Mouse (Mus musculus) kidney, embryonic 14.5 days (tissue): ENCODE data around the gene Hist1h4i. TPM values are rescaled to one million over a fixed set of nuclear protein-coding genes. Genes with fewer than 3 reads are reported as not detected.
"Not testable (repeated sequence)": the region's sequence is repeated elsewhere in the genome, so short reads cannot be mapped to it uniquely, and the experiment has no call there.

Source experiments
- ATAC-seq: fragments of 200-750 bp; cut with Nextera tagmentation; 2 replicates; pipeline ENCODE4 v1.8.0; 2017; ENCODE audit warnings: moderate number of reproducible peaks, mild to moderate bottlenecking, moderate TSS enrichment, moderate library complexity; ENCODE audit not compliant: low FRiP score, low TSS enrichment
- H3K27ac ChIP-seq: fragments of 300-500 bp; sonication (generic); 2 replicates; pipeline ENCODE4 v1.5.1; 2014; ENCODE audit warnings: low read depth, mild to moderate bottlenecking, low read length, moderate library complexity, mixed read lengths
- H3K27me3 ChIP-seq: fragments of 300-500 bp; sonication (generic); 2 replicates; pipeline ENCODE4 v1.6.1; 2014; ENCODE audit warnings: mild to moderate bottlenecking, low read length; ENCODE audit not compliant: control insufficient read depth, insufficient read depth
- H3K36me3 ChIP-seq: fragments of 300-500 bp; sonication (generic); 2 replicates; pipeline ENCODE4 v1.6.1; 2014; ENCODE audit warnings: low read length, mixed read lengths; ENCODE audit not compliant: control insufficient read depth, insufficient read depth
- H3K4me1 ChIP-seq: fragments of 300-500 bp; sonication (generic); 2 replicates; pipeline ENCODE4 v1.6.1; 2014; ENCODE audit warnings: low read length, mixed read lengths; ENCODE audit not compliant: control insufficient read depth, insufficient read depth
- H3K4me2 ChIP-seq: fragments of 300-500 bp; sonication (generic); replicated peaks from 2 replicates; pipeline ENCODE4 v1.6.1; 2014; ENCODE audit warnings: low read depth, mild to moderate bottlenecking, low read length
- H3K4me3 ChIP-seq: fragments of 300-500 bp; sonication (generic); 2 replicates; pipeline ENCODE4 v1.5.1; 2014; ENCODE audit warnings: mild to moderate bottlenecking, low read length
- H3K9ac ChIP-seq: fragments of 300-500 bp; sonication (generic); 2 replicates; pipeline ENCODE4 v1.6.1; 2014; ENCODE audit warnings: low read depth, mild to moderate bottlenecking, low read length, moderate library complexity
- H3K9me3 ChIP-seq: fragments of 300-500 bp; sonication (generic); 2 replicates; pipeline ENCODE4 v1.6.1; 2016; ENCODE audit warnings: low read length; ENCODE audit not compliant: control insufficient read depth
- WGBS: fragments of 180-500 bp; shearing (Covaris S2); extraction: QIAGEN DNeasy Blood & Tissue Kit; methylation state at CpG from one replicate; pipeline ENCODE4 v1.1.7; 2014; 5-methylcytosine and 5-hydroxymethylcytosine counted together
- polyA plus RNA-seq: library from polyadenylated mRNA; unstranded; fragments of >200 nt; fragmentation: Nextera tagmentation; extraction: Ambion mirVana; gene quantifications from 2 replicates; pipeline ENCODE4 v1.2.1, GENCODE M21; 2014

The Hist1h4i gene
- 33.2 and 38.0 TPM in 2 replicates for polyA plus RNA-seq

- H3K36me3 ChIP-seq, H3K9me3 ChIP-seq, H3K27me3 ChIP-seq: not testable (repeated sequence)
- ATAC-seq: peak; percentile 80
- under 1% methylated on average over 17 of the region's 27 CpGs for WGBS
- H3K4me3 ChIP-seq: peak within 1 kb of the TSS; percentile 45
- H3K4me2 ChIP-seq: peak within 1 kb of the TSS; percentile 72
- H3K9ac ChIP-seq: peak within 1 kb of the TSS; percentile 73
- peak within 1 kb of the TSS; percentile 98 for H3K27ac ChIP-seq
- H3K4me1 ChIP-seq: peaks cover 17% of the 10 kb centered on the region
Observed at GRCm38 (mm10) chr13:22041142-22041536, at the start of gene Hist1h4i. TSS of gene Hist1h4i (minus strand) at chr13:22041362.

- not testable (repeated sequence) for H3K27me3 ChIP-seq, H3K36me3 ChIP-seq, H3K27ac ChIP-seq, H3K9ac ChIP-seq, H3K4me3 ChIP-seq, H3K4me1 ChIP-seq, H3K9me3 ChIP-seq, H3K4me2 ChIP-seq, ATAC-seq
- WGBS: 81% methylated on average over 1 of the region's 1 CpGs
Observed at GRCm38 (mm10) chr13:22084140-22084539, 43.0 kb upstream of the Hist1h4i start, which contains the start of gene Vmn1r188. TSS of gene Vmn1r188 (plus strand) at chr13:22084440.

GRCm38 (mm10) chr13:22063468-22063867, 22.3 kb upstream of the Hist1h4i start:
- Histone ChIP-seq H3K36me3 (no peaks in the 10 kb centered on the region), H3K9me3 (no peaks in the 10 kb centered on the region), H3K4me3 (no peak overlapping the region), H3K9ac (no peak overlapping the region), H3K27ac (no peak overlapping the region), H3K4me1 (no peaks in the 10 kb centered on the region), H3K27me3 (no peaks in the 10 kb centered on the region), H3K4me2 (no peak overlapping the region)
- no peak for ATAC-seq
- WGBS: 59% methylated on average over 1 of the region's 1 CpGs

DNA sequence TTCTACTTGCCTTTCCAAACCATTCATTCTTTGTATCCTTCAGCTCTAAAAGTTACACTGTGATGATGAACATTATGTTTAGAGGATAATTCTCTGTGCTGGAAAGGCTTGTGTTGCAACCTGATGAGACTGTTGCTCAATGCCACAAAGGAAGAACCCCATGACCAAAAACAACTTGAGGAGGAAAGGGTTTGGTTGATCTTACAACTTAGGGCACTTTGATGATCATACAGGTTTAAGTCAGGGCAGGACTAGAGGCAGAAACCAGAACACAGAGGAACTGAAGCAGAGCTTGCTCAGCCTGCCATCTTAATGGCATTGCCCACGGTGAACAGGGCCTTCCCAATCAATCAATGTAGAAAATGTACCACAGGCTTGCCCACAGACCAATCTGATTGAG, 20.3 kb upstream of the Hist1h4i start:
- WGBS: 88% methylated on average over 1 of the region's 1 CpGs
- Histone ChIP-seq H3K27ac (no peak overlapping the region), H3K4me3 (no peak overlapping the region), H3K4me1 (no peaks in the 10 kb centered on the region), H3K4me2 (no peak overlapping the region), H3K9me3 (no peaks in the 10 kb centered on the region), H3K27me3 (no peaks in the 10 kb centered on the region), H3K9ac (no peak overlapping the region), H3K36me3 (no peaks in the 10 kb centered on the region)
- ATAC-seq: no peak

DNA sequence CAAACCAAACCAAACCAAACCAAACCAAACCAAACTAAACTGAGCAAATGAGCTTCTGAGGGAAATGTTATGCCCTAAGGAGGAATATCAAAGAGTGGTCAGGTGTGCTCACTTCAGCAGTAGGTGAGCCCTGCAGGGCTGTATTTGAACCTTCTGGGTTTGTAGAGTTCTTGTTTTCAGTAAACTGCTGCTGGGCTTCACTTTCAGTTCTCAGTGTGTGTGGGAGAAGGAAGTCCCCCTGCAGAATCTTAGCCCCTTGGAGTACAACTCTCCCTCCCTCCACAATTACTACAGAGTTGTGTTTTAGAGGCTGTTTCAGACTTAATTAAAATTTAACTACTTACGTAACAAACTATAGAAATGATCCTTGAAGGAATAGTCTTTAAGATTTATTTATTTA, 12.6 kb upstream of the Hist1h4i start:
- H3K4me3 ChIP-seq: no peak overlapping the region
- 98% methylated on average over 1 of the region's 1 CpGs for WGBS
- H3K27ac ChIP-seq: no peak overlapping the region
- H3K27me3 ChIP-seq: no peaks in the 10 kb centered on the region
- no peak overlapping the region for H3K9ac ChIP-seq
- H3K9me3 ChIP-seq: no peaks in the 10 kb centered on the region
- no peaks in the 10 kb centered on the region for H3K4me1 ChIP-seq
- no peak for ATAC-seq
- H3K36me3 ChIP-seq: no peaks in the 10 kb centered on the region
- H3K4me2 ChIP-seq: no peak overlapping the region

DNA sequence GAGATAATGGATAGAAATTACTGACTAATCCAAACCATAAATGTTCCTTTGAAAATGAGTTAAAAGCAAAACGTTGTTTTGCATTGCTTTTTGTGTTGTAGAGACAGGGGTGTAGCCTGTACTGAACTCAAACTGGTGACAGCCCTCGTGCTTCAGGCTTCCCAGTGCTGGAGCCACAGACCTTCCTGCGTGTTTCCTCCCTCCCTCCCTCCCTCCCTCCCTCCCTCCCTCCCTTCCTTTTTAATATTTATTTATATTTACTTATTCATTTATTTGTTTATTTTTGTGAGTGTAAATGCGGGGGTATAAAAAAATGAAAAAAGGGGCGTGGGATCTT, 10.3 kb upstream of the Hist1h4i start:
- H3K9ac ChIP-seq: peak overlapping the region; percentile 42; the same call in 1 of the 2 replicates
- H3K4me1 ChIP-seq: no peaks in the 10 kb centered on the region
- H3K27me3 ChIP-seq: no peaks in the 10 kb centered on the region
- H3K4me3 ChIP-seq: peak overlapping the region; percentile 38
- peak overlapping the region; percentile 77 for H3K27ac ChIP-seq
- WGBS: 13% methylated on average over 5 of the region's 5 CpGs
- no peaks in the 10 kb centered on the region for H3K9me3 ChIP-seq
- no peaks in the 10 kb centered on the region for H3K36me3 ChIP-seq
- peak overlapping the region; percentile 64 for H3K4me2 ChIP-seq
- ATAC-seq: no peak

DNA sequence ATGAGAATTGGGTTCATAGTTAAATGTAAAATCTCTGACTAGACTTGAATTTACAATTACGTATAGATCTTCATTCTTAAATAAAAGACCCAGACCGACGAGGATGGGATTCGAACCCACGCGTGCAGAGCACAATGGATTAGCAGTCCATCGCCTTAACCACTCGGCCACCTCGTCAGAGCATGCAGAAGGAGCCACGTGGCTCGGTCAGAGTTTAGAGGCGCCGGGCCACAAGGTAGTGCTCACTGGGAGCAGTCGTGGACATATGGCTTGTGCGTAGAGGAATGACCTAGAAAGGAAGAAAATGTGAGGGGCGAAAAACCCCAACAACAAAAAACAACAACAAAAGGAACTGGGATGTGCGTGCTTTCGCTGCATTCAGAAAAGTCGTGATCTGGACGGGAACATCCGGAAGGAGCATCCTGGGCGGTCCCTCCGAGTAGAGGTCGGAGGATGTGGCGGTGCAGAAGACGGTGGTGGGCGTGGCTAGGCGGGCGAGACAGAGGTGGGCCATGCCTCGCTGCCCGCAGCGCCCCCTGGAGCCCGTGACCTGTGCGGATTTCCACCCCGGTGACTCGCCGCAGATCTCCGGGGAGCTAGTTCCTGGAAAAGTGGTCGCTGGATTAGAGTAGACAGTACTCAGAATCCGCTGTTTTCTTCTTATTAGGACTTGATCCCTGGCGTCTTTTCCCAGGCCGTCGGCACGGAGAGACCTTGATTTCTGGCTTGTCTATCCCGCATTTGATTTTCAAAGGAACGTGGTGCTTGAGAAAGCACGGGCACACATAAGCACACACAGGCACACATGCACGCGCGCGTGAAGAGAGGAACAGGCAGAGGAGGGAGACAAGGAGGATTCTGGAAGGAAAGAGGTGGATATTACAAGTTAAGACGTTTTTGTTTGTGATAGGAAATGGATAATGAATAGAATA, 9.7 kb upstream of the Hist1h4i start:
- ATAC-seq: peak; percentile 94
- peak overlapping the region; percentile 47; the same call in 1 of the 2 replicates for H3K9ac ChIP-seq
- WGBS: under 1% methylated on average over 52 of the region's 52 CpGs

DNA sequence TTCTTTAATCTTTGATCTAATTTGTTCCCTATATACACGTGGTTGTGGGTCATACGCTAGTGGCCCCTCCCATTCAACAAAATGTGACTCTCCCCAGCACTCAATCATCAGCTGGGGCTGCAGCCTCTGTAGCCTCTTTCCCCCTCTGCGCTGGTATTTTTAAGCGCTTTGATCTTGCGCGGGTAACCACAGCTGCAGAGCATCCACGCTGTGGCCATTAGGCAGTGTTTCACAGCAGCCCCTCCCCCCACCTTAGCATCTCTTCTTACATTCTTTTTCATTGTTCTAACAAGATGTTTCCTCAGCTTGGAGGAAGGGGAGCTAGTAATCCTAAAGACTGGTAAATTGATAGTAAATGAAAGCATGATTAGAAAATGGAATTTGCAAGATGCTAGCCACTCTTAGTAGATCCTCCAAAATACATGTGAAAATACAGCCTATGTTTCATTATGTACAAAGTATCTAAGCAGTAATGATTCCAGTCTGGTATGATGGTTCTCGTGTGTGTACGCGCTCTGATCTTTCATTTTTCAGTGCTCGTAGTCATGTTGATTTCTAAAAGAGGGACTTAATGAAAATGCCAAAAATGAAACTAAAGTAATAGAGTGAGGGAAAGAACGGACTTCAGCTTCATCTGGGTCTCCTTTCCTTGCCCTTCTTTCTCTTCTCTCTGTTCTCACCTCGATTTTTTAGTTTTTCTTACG, 8.7 kb upstream of the Hist1h4i start:
- Histone ChIP-seq H3K36me3 (no peaks in the 10 kb centered on the region), H3K27ac (peak overlapping the region; percentile 77), H3K4me2 (peak overlapping the region; percentile 64), H3K9ac (peak overlapping the region; percentile 47; the same call in 1 of the 2 replicates), H3K27me3 (no peaks in the 10 kb centered on the region), H3K4me1 (no peaks in the 10 kb centered on the region), H3K9me3 (no peaks in the 10 kb centered on the region), H3K4me3 (peak overlapping the region; percentile 38)
- peak; percentile 71 for ATAC-seq
- WGBS: 2% methylated on average over 14 of the region's 14 CpGs

More for the DNA sequence above, 9.7 kb upstream of the Hist1h4i start:
- H3K27ac ChIP-seq: peak overlapping the region; percentile 77
- H3K4me1 ChIP-seq: no peaks in the 10 kb centered on the region
- H3K4me3 ChIP-seq: peak overlapping the region; percentile 38
- H3K9me3 ChIP-seq: no peaks in the 10 kb centered on the region
- H3K4me2 ChIP-seq: peak overlapping the region; percentile 64
- no peaks in the 10 kb centered on the region for H3K27me3 ChIP-seq
- H3K36me3 ChIP-seq: no peaks in the 10 kb centered on the region

DNA sequence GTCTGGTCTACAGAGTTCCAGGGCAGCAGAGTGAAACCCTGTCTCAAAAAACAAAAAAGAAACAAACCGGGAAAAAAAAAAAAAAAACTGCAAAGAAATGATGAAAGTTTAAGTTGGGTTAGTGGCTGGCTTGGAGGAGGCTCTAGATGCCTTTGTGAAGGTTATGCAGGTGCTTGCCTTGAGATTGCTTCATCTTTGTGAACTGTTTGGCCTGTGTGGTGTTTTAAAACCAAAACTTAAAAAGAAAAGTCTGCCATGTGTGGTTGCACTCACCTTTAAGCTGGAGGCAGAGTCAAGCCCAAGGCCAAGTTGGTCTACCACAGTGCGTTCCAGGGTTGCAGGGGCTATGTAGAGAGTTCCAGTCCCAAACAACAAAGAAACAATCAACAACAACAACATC, 7.9 kb upstream of the Hist1h4i start:
- Histone ChIP-seq H3K4me3 (no peak overlapping the region), H3K4me1 (no peaks in the 10 kb centered on the region), H3K27ac (no peak overlapping the region), H3K36me3 (no peaks in the 10 kb centered on the region), H3K4me2 (no peak overlapping the region), H3K9me3 (no peaks in the 10 kb centered on the region), H3K9ac (no peak overlapping the region), H3K27me3 (no peaks in the 10 kb centered on the region)
- ATAC-seq: no peak
- 80% methylated on average over 2 of the region's 2 CpGs for WGBS
